Mouse (Mus musculus): ENCODE results near the gene Csde1.

Gene Csde1

DNA sequence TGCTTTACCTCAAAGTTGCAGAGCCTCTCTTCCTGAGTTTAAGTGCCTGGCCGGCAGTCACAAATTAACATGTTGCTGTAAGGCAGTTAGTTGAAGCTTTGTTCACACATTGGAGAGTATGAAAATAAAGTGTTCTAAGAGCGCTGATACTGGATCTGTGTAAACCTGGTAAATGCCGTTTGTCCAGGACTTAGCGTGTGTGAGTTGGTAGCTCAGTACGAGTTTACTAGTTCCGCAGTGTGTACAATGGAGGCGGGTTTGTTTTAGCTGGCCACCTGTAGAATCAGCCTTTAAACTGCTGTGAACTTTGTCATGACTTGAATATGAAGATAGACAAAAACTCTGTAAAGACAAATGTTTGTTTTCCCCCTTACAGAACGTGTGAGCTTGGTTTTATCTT, 46.7 kb downstream of the Csde1 start:
- no peak for DNase-seq

- DNase-seq = no peak
Observed at GRCm38 (mm10) chr3:103068971-103069370, 48.7 kb downstream of the Csde1 start.

DNA sequence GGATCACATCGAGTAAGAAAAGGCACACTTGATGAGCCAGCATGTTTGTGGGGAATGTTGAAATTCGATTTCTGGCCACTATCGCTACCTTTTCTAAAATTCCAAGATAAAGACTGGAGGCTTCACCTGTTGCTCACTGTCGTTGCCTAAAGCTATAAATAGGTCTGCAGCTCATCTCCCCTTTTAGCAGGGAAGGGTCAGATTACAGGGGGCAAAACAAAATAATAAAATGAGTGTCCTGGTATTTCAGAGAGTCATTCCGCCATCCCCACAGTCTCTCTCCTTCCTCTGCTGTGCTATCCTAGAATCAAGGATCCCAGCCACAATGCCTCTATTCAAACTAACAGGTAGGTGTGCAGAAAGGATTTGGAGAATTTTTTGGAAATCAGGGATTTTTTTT, 53.5 kb downstream of the Csde1 start, which contains the start of gene Ampd1:
TSS of gene Ampd1 (plus strand) at position 244 of the 400 bp plus-strand sequence.
- no peak for DNase-seq

DNA sequence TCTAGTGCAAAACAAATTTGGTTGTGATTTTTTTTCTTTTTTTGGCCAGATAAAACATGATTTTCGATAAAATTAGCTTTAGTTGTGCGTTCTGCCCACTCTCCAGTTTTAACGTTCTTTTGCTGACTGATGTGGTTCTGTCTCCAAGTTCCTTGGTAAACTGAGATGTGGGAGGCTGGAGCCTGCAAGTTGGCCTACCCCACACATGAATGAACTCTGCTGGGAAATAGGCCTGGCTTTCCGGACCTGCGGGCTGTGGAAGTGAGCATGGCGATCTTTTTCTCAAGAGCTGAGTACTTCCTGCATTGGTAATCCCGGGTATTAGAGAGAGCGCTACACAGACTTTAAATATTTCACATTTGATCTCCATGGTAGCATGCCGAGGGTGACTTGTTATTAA, 55.6 kb downstream of the Csde1 start:
- DNase-seq = no peak

- DNase-seq = no peak
Observed at GRCm38 (mm10) chr3:103076476-103076875, 56.2 kb downstream of the Csde1 start.

- no peak for DNase-seq
Observed at GRCm38 (mm10) chr3:103079301-103079700, 59.1 kb downstream of the Csde1 start.

DNA sequence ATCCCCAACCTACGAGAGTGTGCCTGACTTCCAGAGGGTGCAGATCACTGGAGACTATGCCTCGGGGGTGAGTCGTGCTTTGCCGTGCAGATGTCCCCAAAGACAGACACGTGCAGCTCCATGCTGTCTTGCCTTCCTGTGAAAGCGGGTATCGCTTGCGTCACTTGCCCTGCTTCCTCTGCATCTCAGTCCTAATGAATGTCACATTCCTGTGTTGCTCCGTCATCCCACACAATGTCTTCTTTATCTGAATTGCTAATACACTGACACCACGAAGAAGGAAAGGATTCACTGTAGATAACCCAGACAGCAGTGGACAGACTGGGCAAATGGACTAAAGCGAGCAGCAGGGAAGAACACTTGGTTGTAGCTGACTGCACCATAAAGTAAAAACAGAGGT, 60.8 kb downstream of the Csde1 start:
- no peak for DNase-seq

DNA sequence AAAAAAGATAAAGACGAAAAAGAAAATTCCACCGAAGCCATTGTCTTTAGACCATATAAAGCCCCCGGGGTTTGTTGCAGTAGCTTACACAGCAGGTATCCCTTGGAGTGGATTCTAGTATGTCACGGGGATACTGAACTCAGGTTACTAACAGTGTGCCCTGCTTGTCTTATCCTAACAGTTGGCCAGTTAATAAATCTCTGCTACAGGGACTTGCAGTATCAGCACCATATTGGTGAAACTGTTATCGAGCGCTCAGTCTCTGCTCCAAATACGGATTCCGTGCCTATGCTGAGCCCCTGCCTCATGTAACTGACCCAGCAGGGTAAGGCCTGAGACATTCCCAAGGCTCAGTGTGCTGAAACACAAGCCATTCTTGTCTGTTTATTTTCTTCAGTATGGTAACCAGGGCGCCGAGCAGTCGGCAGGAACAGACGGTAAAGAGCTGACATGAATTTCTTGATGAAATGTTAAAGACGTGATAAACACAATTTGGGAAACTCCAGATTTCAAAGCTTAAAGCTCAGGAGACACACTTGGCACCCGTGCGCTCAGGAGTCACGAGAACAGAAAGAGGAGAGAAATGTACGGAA, 61.7 kb downstream of the Csde1 start:
- DNase-seq = no peak

GRCm38 (mm10) chr3:103082761-103083160, 62.5 kb downstream of the Csde1 start:
- no peak for DNase-seq

GRCm38 (mm10) chr3:103085986-103086385, 65.8 kb downstream of the Csde1 start:
- DNase-seq = no peak

- DNase-seq = peak; percentile 27 to 57
Observed at GRCm38 (mm10) chr3:103091753-103092152, 71.5 kb downstream of the Csde1 start.

- no peak for DNase-seq
Observed at GRCm38 (mm10) chr3:103098662-103099061, 78.4 kb downstream of the Csde1 start.

DNA sequence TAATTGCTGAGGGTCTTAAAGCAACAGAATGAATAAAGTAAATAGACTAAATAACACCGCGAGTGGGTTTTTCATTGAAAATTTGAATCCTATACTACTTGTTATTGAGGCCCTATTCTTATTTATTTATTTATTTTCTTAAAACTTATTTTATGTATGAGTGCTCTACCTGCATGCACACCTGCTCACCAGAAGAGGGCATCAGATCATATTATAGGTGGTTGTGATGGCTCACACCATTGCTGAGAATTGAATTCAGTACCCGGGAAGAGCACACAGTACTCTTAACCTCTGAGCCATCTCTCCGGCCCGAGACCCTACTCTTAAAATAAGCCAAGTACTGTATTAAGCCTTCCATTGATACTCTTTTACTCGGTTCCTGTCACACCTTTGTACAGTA, 79.4 kb downstream of the Csde1 start:
- no peak for DNase-seq

DNA sequence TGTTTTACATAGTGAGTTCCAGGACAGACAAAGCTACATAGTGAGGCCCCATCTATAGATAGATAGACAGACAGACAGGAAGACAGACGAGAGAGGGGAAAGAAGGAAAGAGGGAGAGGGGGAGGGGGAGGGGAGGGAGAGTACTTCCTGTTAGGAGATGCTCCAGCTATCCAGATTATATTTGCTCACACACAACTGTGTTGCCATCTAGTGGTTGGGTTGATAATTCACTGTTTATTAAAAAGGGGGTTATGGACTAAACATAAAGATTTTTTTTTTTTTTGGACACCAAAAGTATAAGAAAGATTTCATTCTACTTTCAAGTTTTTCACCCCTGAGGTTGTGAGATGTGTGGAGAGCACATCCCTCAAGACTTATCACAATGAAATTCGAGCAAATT, 80.5 kb downstream of the Csde1 start:
- DNase-seq = no peak

- no peak for DNase-seq
Observed at GRCm38 (mm10) chr3:103101194-103101593, 81.0 kb downstream of the Csde1 start.

GRCm38 (mm10) chr3:103101909-103102308, 81.7 kb downstream of the Csde1 start:
- DNase-seq = peak in 1 of 2 experiments; percentile 33

DNA sequence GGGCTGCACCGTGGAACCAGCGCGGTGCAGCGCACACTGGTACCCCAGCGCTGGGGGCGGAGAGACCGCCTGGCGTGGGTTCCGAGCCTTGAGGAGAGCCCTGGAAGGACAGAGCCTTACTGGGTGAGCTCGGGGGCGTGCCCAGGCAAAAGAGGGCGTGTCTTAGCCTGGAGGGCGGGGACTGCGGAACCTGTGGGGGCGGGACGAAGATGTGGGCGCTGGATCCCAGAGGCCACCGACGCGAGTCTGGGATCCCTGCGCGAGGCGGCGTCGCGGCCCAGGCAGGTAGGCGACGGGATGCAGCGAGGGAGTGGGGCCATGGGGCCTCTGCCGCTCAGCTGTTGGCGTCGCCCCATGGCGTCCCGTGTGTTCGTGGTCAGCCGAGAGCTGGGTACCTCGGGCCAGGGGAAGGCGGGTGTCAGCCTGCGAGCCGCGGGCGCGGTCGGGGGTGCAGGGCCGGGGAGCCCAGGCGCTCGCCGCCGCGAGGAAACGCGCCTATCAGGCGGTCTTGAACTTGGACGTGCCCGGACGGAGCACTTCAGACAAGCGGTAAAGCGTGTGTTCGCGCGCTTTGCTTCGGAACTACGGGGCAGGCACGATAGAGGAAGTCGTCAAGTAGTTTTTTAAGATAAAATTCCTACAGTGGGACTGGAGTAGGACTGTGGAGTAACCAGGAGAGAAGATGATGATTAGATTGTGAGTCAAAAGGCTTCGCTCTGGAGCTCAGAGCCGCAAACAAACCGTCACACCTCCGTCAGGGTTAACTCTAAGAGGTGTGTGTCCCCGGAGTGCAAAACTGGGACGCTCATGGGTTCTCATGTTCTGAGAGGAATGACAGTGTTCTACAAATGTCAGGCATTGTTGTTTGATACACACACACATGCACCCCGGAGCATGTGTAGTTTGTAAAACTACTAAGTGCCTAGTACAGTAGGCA, 82.5 kb downstream of the Csde1 start, which contains the start of gene Dennd2c:
TSS of gene Dennd2c (plus strand) at position 151 of the 937 bp plus-strand sequence.
- DNase-seq = peak; percentile 89 to 93
